Mouse (Mus musculus): ENCODE data around the gene 2200002D01Rik.

The 2200002D01Rik gene

DNA sequence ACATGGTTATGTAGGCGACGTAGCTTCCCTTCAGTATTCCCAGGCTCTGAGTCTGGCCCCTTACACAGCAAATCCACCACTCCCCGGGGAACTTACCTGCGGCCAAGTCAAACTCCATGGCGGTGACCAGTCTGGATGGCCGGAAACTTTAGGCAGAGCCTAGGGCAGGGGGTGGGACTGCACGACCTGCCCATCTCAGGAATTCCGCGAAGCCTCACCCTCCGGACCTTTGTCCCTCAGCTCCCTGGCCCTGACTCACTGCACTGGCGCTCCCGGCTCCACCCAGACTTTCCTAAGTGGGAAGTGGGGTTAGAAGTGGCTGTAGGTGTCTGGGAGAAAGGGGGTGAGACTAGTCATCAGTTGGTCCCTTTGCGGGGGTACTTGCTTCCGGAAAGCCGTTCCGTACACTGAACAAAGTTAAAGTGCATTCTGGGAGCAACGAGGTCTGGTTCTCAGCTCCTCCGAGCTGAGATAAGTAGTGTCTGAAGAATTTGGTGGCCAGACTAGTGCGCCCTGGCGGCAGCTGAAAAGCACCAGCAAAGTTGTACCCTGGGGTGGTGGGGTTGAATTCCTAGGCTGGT, at the start of gene 2200002D01Rik:
Gene 2200002D01Rik, minus strand, starts transcription at position 206 of the 581 bp plus-strand sequence.
- DNase-seq (ENCODE audit: low read depth, low spot score) = peak; percentile 37
- Histone ChIP-seq H3K27me3 (ENCODE audit: control insufficient read depth, insufficient read depth, low read length, poor library complexity, severe bottlenecking) (no peaks in the 10 kb centered on the region), H3K36me3 (ENCODE audit: control insufficient read depth, insufficient read depth, low read length, poor library complexity, severe bottlenecking) (no peaks in the 10 kb centered on the region)

DNA sequence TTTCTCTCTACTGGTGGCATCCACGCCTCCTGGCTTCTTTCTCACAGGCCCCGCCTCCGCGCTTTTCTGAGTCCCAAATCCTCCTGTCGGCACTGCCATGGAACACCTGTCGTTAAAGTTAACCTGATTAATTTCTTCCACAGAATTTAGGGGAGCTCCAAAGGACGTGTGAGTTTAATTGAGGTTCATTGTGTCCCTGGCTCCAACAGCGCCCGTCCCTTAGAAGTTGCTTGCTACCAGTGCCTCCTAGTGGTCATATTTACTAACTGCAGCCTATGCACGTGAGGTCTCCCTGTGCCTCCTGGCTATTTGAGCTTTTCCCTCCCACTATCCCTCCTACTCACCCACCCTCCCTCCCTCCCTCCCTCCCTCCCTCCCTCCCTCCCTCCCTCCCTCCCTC, 48.7 kb upstream of the 2200002D01Rik start:
- Histone ChIP-seq H3K27me3 (ENCODE audit: control insufficient read depth, insufficient read depth, low read length, poor library complexity, severe bottlenecking) (no peaks in the 10 kb centered on the region), H3K36me3 (ENCODE audit: control insufficient read depth, insufficient read depth, low read length, poor library complexity, severe bottlenecking) (no peaks in the 10 kb centered on the region)
- peak; percentile 81 for DNase-seq (ENCODE audit: low read depth, low spot score)

DNA sequence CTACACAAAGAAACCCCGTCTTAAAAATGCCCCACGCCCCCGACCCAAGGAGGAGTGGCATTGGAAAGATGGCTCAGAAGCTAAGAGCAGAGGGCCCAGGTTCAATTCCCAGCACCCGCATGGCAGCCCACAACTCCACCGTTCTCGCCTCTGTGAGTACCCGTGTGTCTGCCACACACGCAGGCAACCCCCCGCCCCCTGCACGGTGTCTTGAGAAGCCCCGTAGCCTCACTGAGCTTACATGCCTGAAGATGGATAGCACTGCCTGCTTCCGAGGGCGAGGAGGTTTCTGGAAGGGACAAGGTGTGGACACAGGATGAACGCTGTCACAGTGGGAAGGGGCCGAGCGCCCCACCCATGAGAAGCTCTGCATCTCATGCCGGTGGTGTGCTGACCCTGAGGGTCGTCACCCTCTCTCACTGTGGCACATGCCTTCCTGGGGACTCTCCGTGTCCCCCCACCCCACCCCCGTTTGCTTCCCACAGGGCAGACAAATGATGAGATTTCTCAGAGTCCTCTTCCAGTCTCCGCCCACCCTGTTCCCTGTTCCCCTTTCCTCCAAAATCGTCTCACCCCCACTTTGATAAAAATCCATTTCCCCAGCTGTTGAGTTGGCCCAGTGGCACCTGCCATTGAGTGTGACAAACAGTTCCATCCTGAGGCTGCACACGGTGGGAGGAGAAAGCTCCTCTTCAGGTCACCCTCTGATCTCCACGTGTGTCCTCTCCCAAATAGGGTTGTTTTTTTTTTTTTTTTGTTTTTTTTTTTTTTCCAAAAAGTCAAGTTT, 47.8 kb upstream of the 2200002D01Rik start:
- Histone ChIP-seq H3K36me3 (ENCODE audit: control insufficient read depth, insufficient read depth, low read length, poor library complexity, severe bottlenecking) (no peaks in the 10 kb centered on the region), H3K27me3 (ENCODE audit: control insufficient read depth, insufficient read depth, low read length, poor library complexity, severe bottlenecking) (no peaks in the 10 kb centered on the region)
- DNase-seq (ENCODE audit: low read depth, low spot score) = no peak

DNA sequence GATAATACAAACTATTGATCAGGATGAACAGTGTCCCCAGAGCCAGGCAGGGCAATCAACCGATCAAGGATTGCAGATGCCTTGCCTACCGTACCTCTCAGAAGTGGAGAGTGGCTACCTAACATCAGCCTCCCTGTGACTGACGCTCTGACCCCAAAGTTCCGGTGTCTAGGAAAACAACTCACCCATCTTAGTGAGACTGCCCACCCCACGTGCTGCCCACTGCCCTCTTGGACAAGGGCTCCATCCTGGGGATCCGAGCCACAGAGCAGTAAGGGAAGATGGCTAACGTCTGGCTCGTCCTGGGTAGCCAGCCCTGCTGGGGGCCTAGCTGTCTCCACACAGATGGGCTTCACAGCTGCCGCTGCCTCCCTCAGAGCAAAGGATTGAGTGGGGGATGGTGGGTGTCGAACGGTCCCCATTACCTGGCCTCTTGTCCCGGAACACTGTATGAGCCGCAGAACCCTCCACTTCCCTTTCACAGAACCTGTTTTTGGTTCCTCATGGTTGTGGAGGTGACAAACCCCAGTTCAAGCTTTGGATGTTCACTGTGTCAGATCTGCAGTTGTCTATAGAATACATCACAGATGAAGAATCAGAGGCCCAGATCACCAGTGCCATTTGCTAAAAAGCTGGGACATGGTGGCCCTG, 46.0 kb upstream of the 2200002D01Rik start:
- Histone ChIP-seq H3K27me3 (ENCODE audit: control insufficient read depth, insufficient read depth, low read length, poor library complexity, severe bottlenecking) (no peaks in the 10 kb centered on the region), H3K36me3 (ENCODE audit: control insufficient read depth, insufficient read depth, low read length, poor library complexity, severe bottlenecking) (no peaks in the 10 kb centered on the region)
- DNase-seq (ENCODE audit: low read depth, low spot score) = peak; percentile 40

DNA sequence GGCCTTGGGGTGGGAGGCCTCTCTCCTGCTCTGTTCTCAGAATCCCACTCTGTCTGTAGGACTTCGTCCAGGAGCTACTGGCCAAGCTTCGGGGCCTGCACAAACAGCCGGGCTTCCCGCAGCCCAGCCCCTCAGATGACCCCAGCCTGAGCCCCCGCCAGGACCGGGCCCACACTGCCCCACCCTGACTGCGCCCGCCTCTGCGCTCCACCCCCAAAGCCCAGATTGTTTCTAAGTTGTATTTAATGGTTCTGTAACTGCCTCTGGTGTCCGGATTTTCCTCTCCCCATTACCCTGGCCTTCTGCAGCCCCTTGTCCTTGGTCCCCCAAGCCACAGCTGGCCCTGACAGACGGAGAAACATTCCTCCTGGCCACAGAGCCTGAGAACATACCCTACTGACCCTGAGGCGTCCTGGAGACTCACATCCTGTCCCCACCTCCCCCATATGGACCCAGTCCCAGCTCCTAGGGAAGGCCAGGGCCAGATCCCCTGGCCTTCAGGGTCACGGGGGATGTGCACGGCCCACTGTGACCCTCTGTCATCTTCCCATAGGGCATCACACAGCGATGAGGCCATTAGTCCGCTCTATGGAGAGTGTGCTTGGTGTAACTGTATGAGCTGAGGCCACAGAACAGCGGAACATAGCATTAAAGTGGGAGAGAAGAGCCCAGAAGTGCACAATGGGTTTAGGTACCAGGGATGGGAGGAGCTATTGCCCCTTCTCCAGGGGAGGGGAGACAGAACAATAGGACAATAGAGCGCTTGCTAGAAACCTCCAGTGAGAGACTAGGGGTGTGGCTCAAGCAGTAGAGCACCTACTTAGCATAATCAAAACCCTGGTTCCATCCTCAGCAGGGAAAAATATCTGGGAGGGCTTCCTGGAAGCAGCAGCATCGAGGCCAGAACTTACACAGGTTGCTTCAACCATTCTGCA, 45.1 kb upstream of the 2200002D01Rik start:
- no peak for DNase-seq (ENCODE audit: low read depth, low spot score)
- no peaks in the 10 kb centered on the region for H3K27me3 ChIP-seq (ENCODE audit: control insufficient read depth, insufficient read depth, low read length, poor library complexity, severe bottlenecking)
- H3K36me3 ChIP-seq (ENCODE audit: control insufficient read depth, insufficient read depth, low read length, poor library complexity, severe bottlenecking) = no peaks in the 10 kb centered on the region

DNA sequence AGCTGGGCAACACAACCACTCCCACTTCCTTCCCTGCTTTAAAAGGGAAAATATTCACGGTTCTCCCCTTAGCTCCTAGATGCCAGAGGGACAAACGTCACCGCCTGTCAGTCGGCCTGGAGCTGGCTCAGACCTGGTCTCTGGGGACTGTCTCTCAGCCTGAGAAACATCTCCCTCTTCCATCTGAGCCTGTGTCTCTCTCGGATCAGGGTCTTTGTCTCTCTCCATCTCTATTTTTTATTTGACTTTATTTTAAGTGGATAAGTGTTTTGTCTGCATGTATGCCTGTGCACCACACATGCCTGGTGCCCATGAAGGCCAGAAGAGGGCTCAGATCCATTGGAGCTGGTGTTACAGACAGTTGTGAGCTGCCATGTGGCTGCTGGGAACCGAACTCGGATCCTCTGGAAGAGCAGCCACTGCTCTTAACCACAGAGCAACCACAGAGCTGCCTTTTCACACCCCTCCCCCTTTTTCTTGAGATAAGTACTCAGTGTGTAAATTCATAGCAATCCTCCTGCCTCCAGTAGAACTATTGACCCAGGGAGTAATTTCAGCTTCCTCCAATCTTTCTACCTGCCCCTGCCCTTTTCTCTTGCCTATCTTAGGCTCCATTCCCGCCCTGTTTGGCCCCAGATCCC, 44.3 kb upstream of the 2200002D01Rik start:
- no peak for DNase-seq (ENCODE audit: low read depth, low spot score)
- H3K36me3 ChIP-seq (ENCODE audit: control insufficient read depth, insufficient read depth, low read length, poor library complexity, severe bottlenecking) = no peaks in the 10 kb centered on the region

DNA sequence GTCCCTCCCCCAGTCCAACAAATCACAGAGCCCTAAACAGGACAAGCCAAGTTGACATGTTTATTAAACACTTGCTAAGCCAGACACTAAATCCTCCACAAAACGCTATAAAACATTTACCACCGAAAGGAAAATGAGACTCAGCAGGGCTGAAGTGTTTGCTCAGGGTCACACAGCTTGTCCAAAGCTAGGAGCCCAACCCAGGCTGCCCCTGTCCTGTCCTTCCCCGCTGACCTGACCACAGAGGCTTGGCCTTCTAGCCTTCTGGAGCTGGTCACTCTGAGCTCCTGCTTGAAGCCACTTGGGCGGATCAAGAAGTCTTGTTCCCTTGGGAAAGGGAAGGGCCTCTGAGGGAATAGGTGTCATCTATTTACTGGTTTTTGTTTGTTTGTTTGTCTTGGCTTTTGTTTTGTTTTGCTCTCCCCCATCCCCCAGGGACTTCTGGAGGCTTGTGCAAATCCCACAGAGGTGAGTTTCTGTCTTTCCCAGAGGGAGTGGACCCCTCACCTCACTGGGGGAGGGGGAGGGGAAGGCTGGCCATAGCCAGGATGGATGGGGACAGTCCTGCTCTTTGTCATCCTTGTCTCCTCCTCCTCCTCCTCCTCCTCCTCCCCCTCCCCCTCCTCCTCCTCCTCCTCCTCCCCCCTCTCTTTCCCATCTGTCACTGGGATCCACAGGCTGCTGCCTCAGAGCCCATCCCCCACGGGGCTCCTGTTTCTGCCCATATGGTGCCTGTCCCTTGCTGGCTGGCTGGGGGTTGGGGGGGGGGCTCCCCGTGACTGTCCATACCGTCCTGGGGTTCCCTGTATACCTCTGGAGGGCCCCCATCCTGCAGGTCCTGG, 43.6 kb upstream of the 2200002D01Rik start:
- Histone ChIP-seq H3K36me3 (ENCODE audit: control insufficient read depth, insufficient read depth, low read length, poor library complexity, severe bottlenecking) (no peaks in the 10 kb centered on the region), H3K27me3 (ENCODE audit: control insufficient read depth, insufficient read depth, low read length, poor library complexity, severe bottlenecking) (no peaks in the 10 kb centered on the region)
- no peak for DNase-seq (ENCODE audit: low read depth, low spot score)

More for the DNA sequence above, 44.3 kb upstream of the 2200002D01Rik start:
- H3K27me3 ChIP-seq (ENCODE audit: control insufficient read depth, insufficient read depth, low read length, poor library complexity, severe bottlenecking) = no peaks in the 10 kb centered on the region

DNA sequence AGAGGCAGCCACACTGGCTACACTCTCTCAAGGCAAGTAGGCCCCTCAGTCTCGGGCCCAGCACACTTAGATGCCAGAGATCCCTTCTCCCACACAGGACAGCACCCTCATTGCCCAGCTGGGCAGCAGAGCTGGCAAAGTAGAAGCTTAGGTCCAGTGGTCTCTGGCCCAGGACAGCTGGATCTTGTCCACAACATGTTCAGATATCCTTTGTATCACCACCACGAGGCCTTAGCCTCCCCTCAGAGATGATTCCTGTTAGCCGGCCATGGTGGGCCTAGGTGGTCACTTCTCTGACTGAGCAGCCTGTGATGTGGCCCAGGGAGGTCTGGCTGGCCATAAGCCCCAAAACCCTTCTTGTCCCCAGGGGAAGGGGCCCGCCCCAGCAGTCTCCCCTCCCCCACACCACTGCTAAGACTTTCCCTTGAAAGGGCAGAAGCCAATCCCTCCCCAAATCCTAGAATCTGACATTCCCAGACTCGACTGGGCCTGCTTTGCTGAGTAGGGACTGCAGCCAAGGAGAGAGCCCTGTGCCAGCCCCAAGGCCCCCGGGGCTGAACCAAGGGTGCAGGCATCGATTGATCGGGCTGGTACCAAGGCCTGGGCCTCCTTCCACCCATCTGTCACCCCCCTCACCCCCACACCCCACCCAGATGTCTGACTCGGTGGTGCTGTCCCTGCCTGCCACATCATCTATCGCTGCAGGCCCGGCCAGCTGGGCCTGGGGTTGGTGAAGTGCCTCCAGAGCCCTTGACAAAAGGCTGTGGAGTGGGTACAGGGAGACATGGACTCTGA, 42.6 kb upstream of the 2200002D01Rik start:
- no peaks in the 10 kb centered on the region for H3K36me3 ChIP-seq (ENCODE audit: control insufficient read depth, insufficient read depth, low read length, poor library complexity, severe bottlenecking)
- no peak for DNase-seq (ENCODE audit: low read depth, low spot score)
- H3K27me3 ChIP-seq (ENCODE audit: control insufficient read depth, insufficient read depth, low read length, poor library complexity, severe bottlenecking) = no peaks in the 10 kb centered on the region

DNA sequence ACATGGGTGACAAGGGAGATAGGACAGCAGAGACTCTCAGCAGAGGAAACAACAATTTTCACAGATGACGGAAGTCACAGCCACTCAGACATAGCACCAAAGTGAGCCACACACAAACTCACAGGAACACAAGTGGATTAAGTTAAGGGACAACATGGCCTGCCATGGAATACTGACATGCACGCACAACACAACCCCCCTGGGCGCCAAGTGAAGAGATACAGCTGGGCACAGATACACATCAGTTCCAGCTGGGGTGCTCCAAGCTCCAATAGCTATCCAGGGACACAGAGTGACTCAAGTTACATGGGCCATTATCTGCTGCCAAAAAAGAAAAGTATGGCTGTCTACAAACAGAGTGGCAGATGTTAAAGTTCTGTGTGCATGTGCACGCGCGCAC, 41.6 kb upstream of the 2200002D01Rik start:
- Histone ChIP-seq H3K36me3 (ENCODE audit: control insufficient read depth, insufficient read depth, low read length, poor library complexity, severe bottlenecking) (no peaks in the 10 kb centered on the region), H3K27me3 (ENCODE audit: control insufficient read depth, insufficient read depth, low read length, poor library complexity, severe bottlenecking) (no peaks in the 10 kb centered on the region)
- DNase-seq (ENCODE audit: low read depth, low spot score) = no peak

DNA sequence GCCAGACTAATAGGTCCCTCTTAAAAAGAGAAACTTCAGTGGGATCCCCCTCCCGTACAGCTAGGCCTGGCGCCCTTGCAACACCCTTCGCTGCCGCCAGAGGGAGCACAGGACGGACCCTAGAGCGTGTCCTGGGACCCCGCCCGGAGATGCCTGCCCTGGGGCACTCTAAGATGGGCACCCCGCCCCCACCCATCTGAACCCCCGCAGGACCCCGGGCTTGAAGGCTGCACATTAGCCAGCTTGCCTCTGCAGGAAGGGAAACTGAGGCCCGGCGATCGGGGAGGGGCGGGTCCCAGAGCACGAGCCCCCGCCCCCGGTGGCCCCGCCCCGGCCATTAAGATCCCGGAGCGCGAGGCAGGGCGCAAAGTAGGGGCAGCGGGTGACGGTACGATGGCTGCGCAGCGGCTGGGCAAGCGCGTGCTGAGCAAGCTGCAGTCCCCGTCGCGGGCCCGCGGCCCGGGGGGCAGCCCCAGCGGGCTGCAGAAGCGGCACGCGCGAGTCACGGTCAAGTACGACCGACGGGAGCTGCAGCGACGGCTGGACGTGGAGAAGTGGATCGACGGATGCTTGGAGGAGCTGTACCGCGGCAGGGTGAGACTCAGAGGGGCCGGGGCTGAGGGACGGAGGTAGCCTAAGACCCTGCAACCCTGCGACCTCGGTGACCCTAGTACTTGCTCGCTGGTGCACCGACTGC, 40.8 kb upstream of the 2200002D01Rik start, which contains the start of gene Ppp1r14a:
Gene Ppp1r14a, plus strand, starts transcription at position 367 of the 697 bp plus-strand sequence.
- no peaks in the 10 kb centered on the region for H3K36me3 ChIP-seq (ENCODE audit: control insufficient read depth, insufficient read depth, low read length, poor library complexity, severe bottlenecking)
- H3K27me3 ChIP-seq (ENCODE audit: control insufficient read depth, insufficient read depth, low read length, poor library complexity, severe bottlenecking) = no peaks in the 10 kb centered on the region
- peak; percentile 70 for DNase-seq (ENCODE audit: low read depth, low spot score)

DNA sequence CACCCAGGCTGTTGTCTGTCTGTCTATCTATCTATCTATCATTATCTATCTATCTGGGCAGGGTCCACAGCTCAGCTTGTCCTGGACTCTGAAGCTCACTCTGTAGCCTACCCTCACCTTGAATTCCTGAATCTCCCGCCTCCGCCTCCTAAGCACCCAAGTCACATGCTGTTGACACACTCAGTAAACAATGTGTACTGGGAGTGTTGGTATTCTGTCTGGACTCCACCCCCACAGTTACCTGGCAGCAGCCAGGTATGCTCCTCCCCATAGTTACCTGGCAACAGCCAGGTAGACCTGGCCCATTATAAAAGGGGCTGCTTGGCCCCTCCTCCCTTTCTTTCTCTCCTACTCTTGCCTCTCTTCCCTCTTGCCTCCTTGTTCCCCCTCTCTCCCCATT, 39.8 kb upstream of the 2200002D01Rik start:
- H3K27me3 ChIP-seq (ENCODE audit: control insufficient read depth, insufficient read depth, low read length, poor library complexity, severe bottlenecking) = no peaks in the 10 kb centered on the region
- DNase-seq (ENCODE audit: low read depth, low spot score) = no peak
- no peaks in the 10 kb centered on the region for H3K36me3 ChIP-seq (ENCODE audit: control insufficient read depth, insufficient read depth, low read length, poor library complexity, severe bottlenecking)

DNA sequence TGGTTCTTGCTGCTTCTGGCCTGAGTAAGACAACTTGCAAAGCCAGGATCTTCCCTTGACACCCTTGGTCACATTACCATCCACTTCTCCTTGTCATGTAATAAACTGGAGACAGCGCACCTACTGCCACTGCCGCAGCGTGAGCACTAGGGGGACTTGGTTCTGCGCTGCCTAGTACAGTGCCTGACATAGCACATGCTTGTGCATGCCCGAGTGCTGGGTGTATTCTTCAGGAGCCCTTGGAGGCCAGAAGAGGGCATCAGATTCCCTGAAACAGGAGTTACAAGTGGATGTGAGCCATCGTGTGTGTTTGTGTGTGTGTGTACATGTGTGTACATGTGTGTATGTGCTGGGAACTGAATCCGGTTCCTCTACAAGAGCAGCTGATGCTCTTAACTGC, 39.2 kb upstream of the 2200002D01Rik start:
- Histone ChIP-seq H3K27me3 (ENCODE audit: control insufficient read depth, insufficient read depth, low read length, poor library complexity, severe bottlenecking) (no peaks in the 10 kb centered on the region), H3K36me3 (ENCODE audit: control insufficient read depth, insufficient read depth, low read length, poor library complexity, severe bottlenecking) (no peaks in the 10 kb centered on the region)
- no peak for DNase-seq (ENCODE audit: low read depth, low spot score)

Data from splenic B cell, adult 2 months (primary cell).